Mouse (Mus musculus): ENCODE measurements around the gene Ric3. TPM values are rescaled to one million over a fixed set of nuclear protein-coding genes. Genes with fewer than 3 reads are reported as not detected.
A peak's percentile ranks its signal among the peaks of the same experiment; 100 is the strongest.

Ric3 gene
- polyA plus RNA-seq, 1 experiment from 2014 or later, result 7.4 TPM

DNA sequence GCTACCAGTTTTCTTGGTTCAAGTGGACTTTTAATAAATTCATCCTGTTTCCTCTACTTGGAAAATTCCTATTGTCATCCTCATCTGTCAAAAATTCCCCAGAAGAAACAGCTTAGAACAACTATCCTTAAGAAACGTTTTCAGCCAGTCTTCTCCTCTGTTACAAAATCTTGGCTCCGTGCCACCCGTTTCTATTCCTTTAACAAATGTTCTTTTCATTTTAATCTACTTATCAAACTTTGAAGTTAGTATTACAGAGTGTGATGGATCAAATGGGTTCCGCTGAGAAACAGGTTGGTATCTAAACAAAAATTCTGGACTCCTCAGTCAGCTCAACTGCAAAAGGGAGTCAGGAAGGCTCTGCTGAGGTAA, 668 bp upstream of the Ric3 start:
- Histone ChIP-seq H3K27me3 (ENCODE audit: control insufficient read depth, insufficient read depth, low read length) (0 out of 2 replicates have a peak, but pooled peaks cover 4% of the 10 kb centered on the region), H3K36me3 (replicated peaks; ENCODE audit: control insufficient read depth, insufficient read depth, low read depth, low read length) (no peaks in the 10 kb centered on the region), H3K4me2 (ENCODE audit: low read depth, low read length) (no peak overlapping the region), H3K4me1 (ENCODE audit: control insufficient read depth, insufficient read depth, low read length) (no peaks in the 10 kb centered on the region), H3K9ac (replicated peaks; ENCODE audit: low read length) (no peak overlapping the region), H3K27ac (replicated peaks; ENCODE audit: low read depth, low read length) (no peak overlapping the region), H3K4me3 (ENCODE audit: low read depth, low read length) (no peak overlapping the region), H3K9me3 (replicated peaks; ENCODE audit: control insufficient read depth, low read length) (no peaks in the 10 kb centered on the region)
- ATAC-seq (replicated peaks; ENCODE audit: insufficient number of reproducible peaks, low FRiP score, low TSS enrichment, low read depth) (no peak), DNase-seq (ENCODE audit: low spot score) (no peak)
- 83% methylated on average over 4 of the region's 4 CpGs for WGBS

DNA sequence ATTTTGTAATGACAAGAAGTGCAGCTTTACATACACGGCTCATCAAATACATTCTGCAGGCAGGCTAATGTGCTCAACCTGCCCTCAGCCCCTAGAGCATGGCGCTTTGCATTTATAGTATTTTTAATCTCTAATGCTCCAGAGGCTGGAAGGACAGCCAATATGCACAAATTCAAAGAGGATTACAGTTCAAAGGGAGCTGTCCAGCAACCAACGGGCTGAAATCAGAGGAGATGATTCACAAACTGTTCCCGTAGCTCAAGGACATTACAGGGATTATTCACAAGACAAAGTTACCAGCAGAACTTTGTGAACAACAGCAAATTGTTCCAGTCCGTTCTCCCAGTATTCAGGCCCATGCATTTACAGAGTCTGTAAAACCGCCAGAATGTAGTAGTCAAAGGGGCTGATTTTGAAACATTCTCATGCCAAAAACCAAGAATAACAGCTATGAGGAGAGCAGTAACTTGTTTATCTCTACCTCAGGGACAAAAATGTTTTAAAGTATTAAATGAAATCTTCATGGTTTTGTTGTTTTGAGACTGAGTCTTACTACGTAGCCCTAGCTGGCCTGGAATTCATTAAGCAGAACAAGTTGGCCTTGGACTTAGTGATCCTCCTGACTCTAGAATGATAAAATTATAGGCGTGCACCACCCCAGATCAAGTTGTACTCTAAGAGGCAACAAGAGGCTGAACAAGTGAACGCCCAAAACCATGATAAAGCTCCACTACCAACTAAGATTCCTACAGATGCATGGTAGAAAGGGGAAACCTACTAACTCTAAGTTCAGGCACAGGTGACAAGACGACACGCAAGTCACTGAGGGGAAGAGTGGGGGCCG, 640 bp downstream of the Ric3 start:
- Histone ChIP-seq H3K36me3 (replicated peaks; ENCODE audit: control insufficient read depth, insufficient read depth, low read depth, low read length) (no peaks in the 10 kb centered on the region), H3K27ac (replicated peaks; ENCODE audit: low read depth, low read length) (no peak overlapping the region), H3K4me3 (ENCODE audit: low read depth, low read length) (peak overlapping the region; percentile 52), H3K4me2 (ENCODE audit: low read depth, low read length) (peak overlapping the region; percentile 68), H3K4me1 (ENCODE audit: control insufficient read depth, insufficient read depth, low read length) (no peaks in the 10 kb centered on the region), H3K27me3 (ENCODE audit: control insufficient read depth, insufficient read depth, low read length) (0 out of 2 replicates have a peak, but pooled peaks cover 4% of the 10 kb centered on the region), H3K9me3 (replicated peaks; ENCODE audit: control insufficient read depth, low read length) (no peaks in the 10 kb centered on the region), H3K9ac (replicated peaks; ENCODE audit: low read length) (peak overlapping the region; percentile 56)
- WGBS, result 20% methylated on average over 12 of the region's 12 CpGs
- peak; percentile 81 for DNase-seq (ENCODE audit: low spot score)
- ATAC-seq (replicated peaks; ENCODE audit: insufficient number of reproducible peaks, low FRiP score, low TSS enrichment, low read depth), result no peak

DNA sequence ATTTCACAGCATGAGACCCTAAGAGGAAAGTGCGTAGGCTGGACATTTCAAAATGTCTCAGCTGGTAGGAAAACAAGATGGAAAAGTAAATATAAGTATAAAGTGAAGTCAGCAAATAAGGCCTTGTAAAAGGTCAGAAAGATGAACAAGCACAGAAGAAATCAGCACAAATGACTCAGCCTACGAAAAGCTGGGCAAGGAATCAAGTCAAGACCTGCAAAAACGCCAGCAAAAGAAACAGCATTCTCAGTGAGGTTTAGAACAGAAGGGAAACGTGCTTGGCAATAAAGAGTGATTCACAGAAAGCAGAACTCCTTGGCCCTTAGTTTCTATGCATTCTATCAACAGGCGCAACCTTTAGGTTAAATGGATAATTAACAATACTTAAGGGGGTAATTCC, 10.8 kb downstream of the Ric3 start:
- 72% methylated on average over 5 of the region's 5 CpGs for WGBS
- Histone ChIP-seq H3K4me1 (ENCODE audit: control insufficient read depth, insufficient read depth, low read length) (no peaks in the 10 kb centered on the region), H3K9me3 (replicated peaks; ENCODE audit: control insufficient read depth, low read length) (no peaks in the 10 kb centered on the region), H3K4me2 (ENCODE audit: low read depth, low read length) (no peak overlapping the region), H3K36me3 (replicated peaks; ENCODE audit: control insufficient read depth, insufficient read depth, low read depth, low read length) (no peaks in the 10 kb centered on the region), H3K27me3 (ENCODE audit: control insufficient read depth, insufficient read depth, low read length) (no peaks in the 10 kb centered on the region), H3K4me3 (ENCODE audit: low read depth, low read length) (no peak overlapping the region), H3K27ac (replicated peaks; ENCODE audit: low read depth, low read length) (no peak overlapping the region), H3K9ac (replicated peaks; ENCODE audit: low read length) (no peak overlapping the region)
- ATAC-seq (replicated peaks; ENCODE audit: insufficient number of reproducible peaks, low FRiP score, low TSS enrichment, low read depth), result no peak
- no peak for DNase-seq (ENCODE audit: low spot score)

DNA sequence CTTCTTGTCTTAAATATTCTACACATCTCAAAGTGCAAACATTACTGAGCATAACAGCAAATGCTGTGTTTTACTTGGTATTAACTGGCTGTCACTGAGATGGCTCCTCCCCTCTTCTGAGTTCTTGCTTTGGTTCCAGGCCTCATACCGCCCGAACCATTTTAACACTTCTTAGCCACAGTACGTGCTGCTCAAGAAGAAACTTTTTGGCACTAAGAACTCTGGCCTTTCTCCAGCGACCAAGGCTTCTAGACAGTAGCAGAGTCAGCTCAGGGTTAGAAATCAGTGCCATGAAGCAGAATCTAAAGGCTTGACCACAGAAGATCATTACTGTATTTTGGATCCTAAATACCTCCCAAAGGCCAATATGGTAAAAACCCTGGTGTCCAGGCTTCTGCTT, 13.5 kb downstream of the Ric3 start:
- no peak overlapping the region for H3K27ac ChIP-seq (replicated peaks; ENCODE audit: low read depth, low read length)
- H3K4me3 ChIP-seq (ENCODE audit: low read depth, low read length), result no peak overlapping the region
- no peaks in the 10 kb centered on the region for H3K27me3 ChIP-seq (ENCODE audit: control insufficient read depth, insufficient read depth, low read length)
- WGBS, result 85% methylated on average over 4 of the region's 4 CpGs
- H3K36me3 ChIP-seq (replicated peaks; ENCODE audit: control insufficient read depth, insufficient read depth, low read depth, low read length), result no peaks in the 10 kb centered on the region
- ATAC-seq (replicated peaks; ENCODE audit: insufficient number of reproducible peaks, low FRiP score, low TSS enrichment, low read depth) (no peak), DNase-seq (ENCODE audit: low spot score) (no peak)
- H3K4me2 ChIP-seq (ENCODE audit: low read depth, low read length), result no peak overlapping the region
- no peak overlapping the region for H3K9ac ChIP-seq (replicated peaks; ENCODE audit: low read length)
- H3K4me1 ChIP-seq (ENCODE audit: control insufficient read depth, insufficient read depth, low read length), result no peaks in the 10 kb centered on the region
- no peaks in the 10 kb centered on the region for H3K9me3 ChIP-seq (replicated peaks; ENCODE audit: control insufficient read depth, low read length)

DNA sequence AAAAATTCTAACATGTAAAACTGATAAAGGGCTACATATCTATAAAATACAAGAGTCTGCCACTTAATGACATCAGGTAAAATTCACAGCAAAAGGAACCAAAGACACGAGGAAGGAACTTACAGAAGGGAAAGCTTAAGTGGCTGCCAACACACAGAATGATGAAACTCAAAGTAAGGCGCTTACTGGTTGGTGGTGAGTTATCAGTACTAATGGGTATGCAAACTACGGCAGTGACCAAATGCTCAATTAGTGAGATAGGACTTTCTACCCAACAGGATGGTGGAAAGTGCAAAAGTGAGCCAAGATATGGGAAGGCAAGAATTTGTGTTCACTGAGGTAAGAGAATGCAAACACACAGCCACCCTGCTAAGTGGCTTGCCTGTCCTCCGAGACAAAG, 23.6 kb downstream of the Ric3 start:
- no peaks in the 10 kb centered on the region for H3K9me3 ChIP-seq (replicated peaks; ENCODE audit: control insufficient read depth, low read length)
- H3K27ac ChIP-seq (replicated peaks; ENCODE audit: low read depth, low read length), result no peak overlapping the region
- H3K4me3 ChIP-seq (ENCODE audit: low read depth, low read length), result no peak overlapping the region
- H3K4me2 ChIP-seq (ENCODE audit: low read depth, low read length), result no peak overlapping the region
- ATAC-seq (replicated peaks; ENCODE audit: insufficient number of reproducible peaks, low FRiP score, low TSS enrichment, low read depth) (no peak), DNase-seq (ENCODE audit: low spot score) (no peak)
- WGBS, result 87% methylated on average over 4 of the region's 4 CpGs
- no peaks in the 10 kb centered on the region for H3K27me3 ChIP-seq (ENCODE audit: control insufficient read depth, insufficient read depth, low read length)
- no peaks in the 10 kb centered on the region for H3K4me1 ChIP-seq (ENCODE audit: control insufficient read depth, insufficient read depth, low read length)
- H3K36me3 ChIP-seq (replicated peaks; ENCODE audit: control insufficient read depth, insufficient read depth, low read depth, low read length), result no peaks in the 10 kb centered on the region
- no peak overlapping the region for H3K9ac ChIP-seq (replicated peaks; ENCODE audit: low read length)

DNA sequence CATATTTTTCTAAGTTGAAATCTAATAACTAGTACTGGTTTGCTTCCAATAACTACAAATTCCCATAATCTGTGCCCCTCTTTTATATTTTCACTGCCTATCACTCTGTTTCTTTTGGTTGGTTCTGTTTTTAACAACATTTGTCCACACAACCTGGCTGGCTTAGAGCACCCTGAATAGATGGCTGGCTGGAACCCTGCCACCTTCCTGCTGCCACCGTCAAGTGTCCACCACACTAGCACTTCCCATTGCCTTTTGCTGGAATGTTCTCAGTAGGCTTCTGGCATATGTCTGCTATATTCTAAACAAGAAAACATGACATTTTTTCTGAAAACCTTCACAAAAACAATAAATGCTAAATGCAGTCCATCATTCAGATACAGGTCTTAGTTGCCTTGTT, 32.3 kb downstream of the Ric3 start:
- H3K9me3 ChIP-seq (replicated peaks; ENCODE audit: control insufficient read depth, low read length), result no peaks in the 10 kb centered on the region
- WGBS, result 97% methylated on average over 1 of the region's 1 CpGs
- DNase-seq (ENCODE audit: low spot score), result no peak
- H3K9ac ChIP-seq (replicated peaks; ENCODE audit: low read length), result no peak overlapping the region
- no peaks in the 10 kb centered on the region for H3K36me3 ChIP-seq (replicated peaks; ENCODE audit: control insufficient read depth, insufficient read depth, low read depth, low read length)
- no peaks in the 10 kb centered on the region for H3K27me3 ChIP-seq (ENCODE audit: control insufficient read depth, insufficient read depth, low read length)
- no peak overlapping the region for H3K27ac ChIP-seq (replicated peaks; ENCODE audit: low read depth, low read length)
- no peaks in the 10 kb centered on the region for H3K4me1 ChIP-seq (ENCODE audit: control insufficient read depth, insufficient read depth, low read length)
- no peak overlapping the region for H3K4me3 ChIP-seq (ENCODE audit: low read depth, low read length)
- no peak overlapping the region for H3K4me2 ChIP-seq (ENCODE audit: low read depth, low read length)
- ATAC-seq (replicated peaks; ENCODE audit: insufficient number of reproducible peaks, low FRiP score, low TSS enrichment, low read depth), result no peak

DNA sequence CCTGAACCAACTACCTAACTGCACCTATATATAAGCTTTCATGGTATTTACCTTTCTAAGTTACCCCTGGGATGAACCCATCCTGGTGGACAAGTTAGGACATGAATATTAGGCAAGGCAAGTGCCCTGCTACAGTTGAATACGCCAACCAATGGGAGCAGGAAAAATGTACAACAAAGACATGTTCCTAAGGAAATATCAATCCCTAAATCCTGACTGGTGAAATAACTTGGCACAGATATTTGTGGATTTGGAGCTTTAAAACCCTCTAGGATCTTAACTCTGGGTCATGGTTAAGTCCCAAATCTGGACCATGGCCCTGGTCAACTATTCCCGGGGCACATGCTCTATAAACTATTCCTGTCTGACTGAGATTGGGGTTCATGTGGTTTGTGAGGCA, 37.3 kb downstream of the Ric3 start:
- WGBS, result 92% methylated on average over 2 of the region's 2 CpGs
- H3K9ac ChIP-seq (replicated peaks; ENCODE audit: low read length), result no peak overlapping the region
- ATAC-seq (replicated peaks; ENCODE audit: insufficient number of reproducible peaks, low FRiP score, low TSS enrichment, low read depth), result no peak

DNA sequence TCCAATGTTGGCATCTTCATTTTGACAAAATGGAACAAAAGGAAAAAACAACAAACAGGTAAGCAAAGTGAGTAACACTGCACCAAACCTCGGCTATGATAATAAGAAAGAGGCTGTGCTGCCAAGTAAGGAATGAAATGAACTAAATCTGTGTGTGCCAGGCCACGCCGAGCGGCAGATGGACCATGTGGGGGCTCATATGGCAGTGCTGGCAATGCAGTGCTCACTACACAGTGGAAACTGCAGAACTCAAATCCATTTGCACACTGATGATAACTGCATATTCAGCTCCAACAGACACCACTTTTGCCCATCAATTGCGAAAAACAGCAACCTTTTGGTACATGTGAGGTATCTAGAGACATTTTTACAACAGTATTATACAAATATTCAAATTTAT, 43.7 kb downstream of the Ric3 start:
- 84% methylated on average over 5 of the region's 5 CpGs for WGBS
- H3K27me3 ChIP-seq (ENCODE audit: control insufficient read depth, insufficient read depth, low read length), result no peaks in the 10 kb centered on the region
- H3K36me3 ChIP-seq (replicated peaks; ENCODE audit: control insufficient read depth, insufficient read depth, low read depth, low read length), result no peaks in the 10 kb centered on the region
- H3K4me1 ChIP-seq (ENCODE audit: control insufficient read depth, insufficient read depth, low read length), result no peaks in the 10 kb centered on the region
- H3K9ac ChIP-seq (replicated peaks; ENCODE audit: low read length), result no peak overlapping the region
- no peak for ATAC-seq (replicated peaks; ENCODE audit: insufficient number of reproducible peaks, low FRiP score, low TSS enrichment, low read depth)
- H3K9me3 ChIP-seq (replicated peaks; ENCODE audit: control insufficient read depth, low read length), result no peaks in the 10 kb centered on the region
- no peak for DNase-seq (ENCODE audit: low spot score)
- H3K27ac ChIP-seq (replicated peaks; ENCODE audit: low read depth, low read length), result no peak overlapping the region
- no peak overlapping the region for H3K4me2 ChIP-seq (ENCODE audit: low read depth, low read length)
- no peak overlapping the region for H3K4me3 ChIP-seq (ENCODE audit: low read depth, low read length)

More for the DNA sequence above, 37.3 kb downstream of the Ric3 start:
- Histone ChIP-seq H3K27ac (replicated peaks; ENCODE audit: low read depth, low read length) (no peak overlapping the region), H3K4me2 (ENCODE audit: low read depth, low read length) (no peak overlapping the region), H3K4me3 (ENCODE audit: low read depth, low read length) (no peak overlapping the region), H3K9me3 (replicated peaks; ENCODE audit: control insufficient read depth, low read length) (no peaks in the 10 kb centered on the region), H3K27me3 (ENCODE audit: control insufficient read depth, insufficient read depth, low read length) (no peaks in the 10 kb centered on the region), H3K36me3 (replicated peaks; ENCODE audit: control insufficient read depth, insufficient read depth, low read depth, low read length) (no peaks in the 10 kb centered on the region), H3K4me1 (ENCODE audit: control insufficient read depth, insufficient read depth, low read length) (no peaks in the 10 kb centered on the region)
- no peak for DNase-seq (ENCODE audit: low spot score)
